Comparison of ENCODE assay signal across 17 mouse cellular contexts in the genomic region with DNA sequence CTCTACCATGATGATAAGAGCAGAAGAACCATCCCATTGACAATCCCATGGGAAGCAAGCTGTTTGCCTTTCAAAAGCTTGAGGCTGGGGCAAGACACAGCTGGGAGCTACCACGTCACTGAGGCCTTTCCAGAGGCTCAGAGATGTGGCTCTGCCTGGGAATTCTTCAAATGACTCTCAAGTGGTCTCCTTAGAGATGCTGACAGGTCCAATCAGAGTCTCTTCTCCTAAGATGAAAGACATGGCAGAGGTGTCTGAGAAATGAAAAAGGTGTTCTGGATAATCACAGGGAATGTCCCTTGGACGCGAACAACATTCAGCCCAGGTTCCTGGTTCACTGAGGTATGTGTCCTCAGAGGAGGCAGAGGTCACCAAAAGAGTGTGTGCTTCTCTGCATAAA.
"Had no signal": no experiment of that assay in that cellular context is flagged by ENCODE, and none has a peak within 500 bp of the region (broad histone marks: within the 10 kb centered on the region; RNA-seq: fewer than 3 reads in every experiment).

No protein-coding gene starts in this region.

- H3K27ac ChIP-seq: kidney, embryonic 15.5 days; left cerebral cortex, adult 2 months; limb, embryonic 12.5 days; limb, embryonic 15.5 days; liver, embryonic 14.5 days had no signal

- H3K9ac ChIP-seq: kidney, embryonic 15.5 days; limb, embryonic 12.5 days; limb, embryonic 15.5 days; liver, embryonic 14.5 days; liver, postnatal 0 days; lung, embryonic 14.5 days had no signal

- H3K4me1 ChIP-seq: kidney, embryonic 15.5 days; limb, embryonic 15.5 days had no signal

- H3K36me3 ChIP-seq: kidney, embryonic 15.5 days; limb, embryonic 12.5 days; limb, embryonic 15.5 days had no signal

- H3K9me3 ChIP-seq: kidney, embryonic 15.5 days; limb, embryonic 12.5 days; limb, embryonic 15.5 days had no signal

- H3K4me2 ChIP-seq: kidney, embryonic 15.5 days; limb, embryonic 12.5 days; limb, embryonic 15.5 days; liver, embryonic 11.5 days; lung, embryonic 14.5 days; midbrain, embryonic 11.5 days had no signal

- DNase-seq: kidney, postnatal 10 days; kidney, postnatal 36 days; layer of hippocampus, postnatal 36 days; liver, postnatal 0 days; lung, embryonic 14.5 days; lung, postnatal 10 days; lung, postnatal 4 days; midbrain, embryonic 14.5 days; thymus, adult 18-20 months; thymus, postnatal 36 days had no signal

- ATAC-seq: liver, postnatal 0 days had no signal

- H3K4me3 ChIP-seq: kidney, embryonic 15.5 days; left cerebral cortex, adult 2 months; limb, embryonic 12.5 days; limb, embryonic 15.5 days had no signal

- H3K27me3 ChIP-seq: kidney, embryonic 15.5 days; limb, embryonic 12.5 days; limb, embryonic 15.5 days had no signal
